ENCODE assay signal across 23 mouse cellular contexts in genomic region chr11:82226976-82227375, GRCm38 (mm10).
"Had no signal": no experiment of that assay in that cellular context is flagged by ENCODE, and none has a peak within 500 bp of the region (broad histone marks: within the 10 kb centered on the region; RNA-seq: fewer than 3 reads in every experiment).

No protein-coding gene starts in this region.

- H3K4me1 ChIP-seq: liver, embryonic 12.5 days; liver, embryonic 15.5 days; lung, embryonic 15.5 days; megakaryocyte, embryonic 14.5 days; midbrain, embryonic 12.5 days; stomach, embryonic 15.5 days had no signal

- H3K36me3 ChIP-seq: limb, embryonic 10.5 days; limb, embryonic 13.5 days; liver, embryonic 12.5 days; liver, embryonic 15.5 days; lung, embryonic 15.5 days; midbrain, embryonic 12.5 days; stomach, embryonic 15.5 days had no signal

- H3K9ac ChIP-seq: limb, embryonic 13.5 days; liver, embryonic 12.5 days; liver, embryonic 15.5 days; lung, embryonic 15.5 days; midbrain, embryonic 12.5 days; stomach, embryonic 15.5 days had no signal

- H3K9me3 ChIP-seq: limb, embryonic 10.5 days; limb, embryonic 13.5 days; liver, embryonic 12.5 days; liver, embryonic 15.5 days; lung, embryonic 15.5 days; megakaryocyte, embryonic 14.5 days; midbrain, embryonic 12.5 days; stomach, embryonic 15.5 days had no signal

- DNase-seq: kidney, adult 18-20 months; kidney, adult 9 months; kidney, postnatal 14 days; kidney, postnatal 4 days; liver; lung, adult 18-20 months; lung, postnatal 10 days; lung, postnatal 36 days; right cerebral cortex, adult 18-20 months; right cerebral cortex, postnatal 14 days; spleen, adult 18-20 months; thymus, postnatal 25 days had no signal

- H3K4me3 ChIP-seq: limb, embryonic 10.5 days; limb, embryonic 13.5 days; liver, embryonic 12.5 days; liver, embryonic 15.5 days; lung, embryonic 15.5 days; midbrain, embryonic 12.5 days; myocyte; stomach, embryonic 15.5 days had no signal

- ATAC-seq: intestine, embryonic 16.5 days; liver, embryonic 12.5 days; midbrain, embryonic 16.5 days had no signal

- H3K4me2 ChIP-seq: limb, embryonic 13.5 days; liver, embryonic 12.5 days; liver, embryonic 15.5 days; lung, embryonic 15.5 days; midbrain, embryonic 12.5 days; stomach, embryonic 15.5 days had no signal

- H3K27ac ChIP-seq: limb, embryonic 10.5 days; limb, embryonic 13.5 days; liver, embryonic 12.5 days; liver, embryonic 15.5 days; lung, embryonic 15.5 days; midbrain, embryonic 12.5 days; stomach, embryonic 15.5 days had no signal

- H3K27me3 ChIP-seq: liver, embryonic 15.5 days; lung, embryonic 15.5 days; stomach, embryonic 15.5 days had no signal
